In the genomic region with DNA sequence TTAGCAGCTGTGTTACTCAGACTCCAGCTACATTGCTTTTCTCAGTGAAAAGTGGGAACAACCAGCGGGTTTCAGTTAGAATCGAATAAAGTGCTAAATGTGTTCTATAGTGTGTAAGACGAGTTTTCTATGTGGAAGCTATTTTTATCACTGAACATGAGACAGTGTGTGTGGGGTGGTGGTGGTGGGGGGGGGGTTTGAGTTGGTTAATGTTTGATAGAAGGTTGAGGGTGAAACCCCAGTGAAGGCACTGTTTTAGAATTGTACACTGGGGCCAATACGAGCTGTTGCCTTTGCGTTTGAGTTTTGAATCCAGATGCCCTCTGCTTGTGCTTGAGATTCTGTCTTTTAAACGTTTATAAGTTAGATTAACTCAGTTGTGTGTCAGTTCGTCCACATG, we compare ENCODE assay signal across 11 mouse cellular contexts.
"Had no signal": no experiment of that assay in that cellular context is flagged by ENCODE, and none has a peak within 500 bp of the region (broad histone marks: within the 10 kb centered on the region; RNA-seq: fewer than 3 reads in every experiment).

No protein-coding gene starts in this region.

- H3K4me1 ChIP-seq: neural tube, embryonic 15.5 days had no signal

- H3K4me3 ChIP-seq: limb, embryonic 12.5 days; myocyte; neural tube, embryonic 15.5 days had no signal

- H3K36me3 ChIP-seq: limb, embryonic 12.5 days; neural tube, embryonic 15.5 days had no signal

- DNase-seq: kidney, adult 11 months; kidney, postnatal 36 days; layer of hippocampus, adult 9-11 months; layer of hippocampus, postnatal 36 days; lung, adult 18-20 months; midbrain, embryonic 14.5 days had no signal

- H3K9me3 ChIP-seq: limb, embryonic 12.5 days; neural tube, embryonic 15.5 days had no signal

- H3K9ac ChIP-seq: limb, embryonic 12.5 days; neural tube, embryonic 15.5 days had no signal

- H3K27me3 ChIP-seq: limb, embryonic 12.5 days; neural tube, embryonic 15.5 days had no signal

- H3K4me2 ChIP-seq: limb, embryonic 12.5 days; neural tube, embryonic 15.5 days had no signal

- H3K27ac ChIP-seq: kidney, postnatal 0 days; limb, embryonic 12.5 days; neural tube, embryonic 15.5 days; stomach, postnatal 0 days had no signal
